Mouse (Mus musculus) kidney, embryonic 15.5 days (tissue): Measurements from ENCODE around the gene Abhd6. TPM values are rescaled to one million over a fixed set of nuclear protein-coding genes. Genes with fewer than 3 reads are reported as not detected.

ENCODE experiments used
- ATAC-seq: fragments of 200-750 bp; cut with Nextera tagmentation; replicated peaks from 2 replicates; pipeline ENCODE4 v1.8.0; 2017; ENCODE audit warnings: moderate TSS enrichment; ENCODE audit not compliant: low FRiP score
- H3K27ac ChIP-seq: fragments of 300-500 bp; sonication (generic); 2 replicates; pipeline ENCODE4 v1.5.1; 2015; ENCODE audit warnings: mild to moderate bottlenecking, inconsistent platforms
- H3K27me3 ChIP-seq: fragments of 300-500 bp; sonication (generic); 2 replicates; pipeline ENCODE4 v1.6.1; 2015; ENCODE audit warnings: inconsistent platforms
- H3K36me3 ChIP-seq: fragments of 300-500 bp; sonication (generic); 2 replicates; pipeline ENCODE4 v1.6.1; 2015; ENCODE audit warnings: inconsistent platforms
- H3K4me1 ChIP-seq: fragments of 300-500 bp; sonication (generic); 2 replicates; pipeline ENCODE4 v1.6.1; 2015; ENCODE audit warnings: inconsistent platforms
- H3K4me2 ChIP-seq: fragments of 300-500 bp; sonication (generic); 2 replicates; pipeline ENCODE4 v1.6.1; 2015; ENCODE audit warnings: moderate library complexity, mild to moderate bottlenecking, inconsistent platforms
- H3K4me3 ChIP-seq: fragments of 300-500 bp; sonication (generic); replicated peaks from 2 replicates; pipeline ENCODE4 v1.5.1; 2015; ENCODE audit warnings: mild to moderate bottlenecking, inconsistent platforms
- H3K9ac ChIP-seq: fragments of 300-500 bp; sonication (generic); 2 replicates; pipeline ENCODE4 v1.6.1; 2015; ENCODE audit warnings: mild to moderate bottlenecking, inconsistent platforms
- H3K9me3 ChIP-seq: fragments of 300-500 bp; sonication (generic); replicated peaks from 2 replicates; pipeline ENCODE4 v1.6.1; 2016; ENCODE audit warnings: inconsistent platforms
- WGBS: fragments of 180-500 bp; shearing (Covaris S2); methylation state at CpG from one replicate; pipeline ENCODE4 v1.1.7; 2015; ENCODE audit warnings: mixed read lengths; 5-methylcytosine and 5-hydroxymethylcytosine counted together
- polyA plus RNA-seq: library from polyadenylated mRNA; unstranded; fragments of >200 nt; fragmentation: Nextera tagmentation; extraction: Ambion mirVana; gene quantifications from 2 replicates; pipeline ENCODE4 v1.2.1, GENCODE M21; 2015

The Abhd6 gene
- polyA plus RNA-seq, 1 experiment from 2014 or later: 26.6 TPM

GRCm38 (mm10) chr14:8082949-8083348, 80.2 kb downstream of the Abhd6 start:
- no peaks in the 10 kb centered on the region for H3K27me3 ChIP-seq
- no peak overlapping the region for H3K4me2 ChIP-seq
- WGBS: 95% methylated on average over 1 of the region's 1 CpGs
- H3K4me1 ChIP-seq: peaks cover 16% of the 10 kb centered on the region
- no peak overlapping the region for H3K9ac ChIP-seq
- H3K36me3 ChIP-seq: peaks cover 45% of the 10 kb centered on the region
- no peaks in the 10 kb centered on the region for H3K9me3 ChIP-seq
- H3K27ac ChIP-seq: no peak overlapping the region
- ATAC-seq: no peak
- H3K4me3 ChIP-seq: no peak overlapping the region

- no peaks in the 10 kb centered on the region for H3K9me3 ChIP-seq
- H3K9ac ChIP-seq: no peak overlapping the region
- WGBS: 92% methylated on average over 2 of the region's 2 CpGs
- no peak overlapping the region for H3K4me2 ChIP-seq
- no peak overlapping the region for H3K27ac ChIP-seq
- H3K27me3 ChIP-seq: no peaks in the 10 kb centered on the region
- ATAC-seq: no peak
- no peak overlapping the region for H3K4me3 ChIP-seq
- H3K4me1 ChIP-seq: no peaks in the 10 kb centered on the region
- H3K36me3 ChIP-seq: peaks cover 73% of the 10 kb centered on the region
These were observed 86.3 kb downstream of the Abhd6 start for GRCm38 (mm10) chr14:8089016-8089415.

- peaks cover 3% of the 10 kb centered on the region; the same call in 1 of the 2 replicates for H3K4me1 ChIP-seq
- H3K27me3 ChIP-seq: peaks cover 5% of the 10 kb centered on the region; the same call in 1 of the 2 replicates
- peaks cover 38% of the 10 kb centered on the region for H3K36me3 ChIP-seq
- ATAC-seq: 0 out of 2 replicates have a peak, but pooled peaks have one; percentile 27
- 93% methylated on average over 2 of the region's 2 CpGs for WGBS
- H3K4me3 ChIP-seq: no peak overlapping the region
- H3K4me2 ChIP-seq: no peak overlapping the region
- no peaks in the 10 kb centered on the region for H3K9me3 ChIP-seq
- no peak overlapping the region for H3K9ac ChIP-seq
- no peak overlapping the region for H3K27ac ChIP-seq
These were observed 89.9 kb downstream of the Abhd6 start for GRCm38 (mm10) chr14:8092573-8092972.

- H3K9me3 ChIP-seq: no peaks in the 10 kb centered on the region
- no peak for ATAC-seq
- H3K36me3 ChIP-seq: peaks cover 31% of the 10 kb centered on the region
- no peak overlapping the region for H3K4me2 ChIP-seq
- H3K4me3 ChIP-seq: no peak overlapping the region
- H3K9ac ChIP-seq: no peak overlapping the region
- 60% methylated on average over 5 of the region's 5 CpGs for WGBS
- no peak overlapping the region for H3K27ac ChIP-seq
- H3K27me3 ChIP-seq: peaks cover 5% of the 10 kb centered on the region; the same call in 1 of the 2 replicates
- H3K4me1 ChIP-seq: peaks cover 6% of the 10 kb centered on the region; the same call in 1 of the 2 replicates
These were observed 90.7 kb downstream of the Abhd6 start for GRCm38 (mm10) chr14:8093427-8093826.

- WGBS: 48% methylated on average over 3 of the region's 3 CpGs
- ATAC-seq: no peak
- Histone ChIP-seq H3K4me3 (no peak overlapping the region), H3K27ac (peak overlapping the region; percentile 37; the same call in 1 of the 2 replicates), H3K27me3 (peaks cover 5% of the 10 kb centered on the region; the same call in 1 of the 2 replicates), H3K4me1 (peaks cover 16% of the 10 kb centered on the region), H3K9ac (peak overlapping the region; percentile 4; the same call in 1 of the 2 replicates), H3K4me2 (no peak overlapping the region), H3K9me3 (no peaks in the 10 kb centered on the region), H3K36me3 (peaks cover 15% of the 10 kb centered on the region)
These were observed 92.3 kb downstream of the Abhd6 start for GRCm38 (mm10) chr14:8094931-8095561.

GRCm38 (mm10) chr14:8095562-8095950, 92.9 kb downstream of the Abhd6 start:
- peak overlapping the region; percentile 4; the same call in 1 of the 2 replicates for H3K9ac ChIP-seq
- H3K27me3 ChIP-seq: peaks cover 5% of the 10 kb centered on the region; the same call in 1 of the 2 replicates
- H3K9me3 ChIP-seq: no peaks in the 10 kb centered on the region
- peaks cover 16% of the 10 kb centered on the region for H3K4me1 ChIP-seq
- WGBS: 52% methylated on average over 7 of the region's 7 CpGs
- H3K4me3 ChIP-seq: no peak overlapping the region
- peaks cover 10% of the 10 kb centered on the region for H3K36me3 ChIP-seq
- no peak for ATAC-seq
- H3K4me2 ChIP-seq: no peak overlapping the region
- H3K27ac ChIP-seq: peak overlapping the region; percentile 37; the same call in 1 of the 2 replicates

GRCm38 (mm10) chr14:8097978-8098686, 95.4 kb downstream of the Abhd6 start, which contains the start of gene Pxk:
Pxk (plus strand) TSS chr14:8098211.
- Histone ChIP-seq H3K36me3 (no peaks in the 10 kb centered on the region), H3K4me1 (peaks cover 27% of the 10 kb centered on the region), H3K9ac (peak within 1 kb of the TSS; percentile 67), H3K27ac (peak within 1 kb of the TSS; percentile 48; the same call in 1 of the 2 replicates), H3K4me3 (peak within 1 kb of the TSS; percentile 97), H3K4me2 (peak within 1 kb of the TSS; percentile 60), H3K9me3 (no peaks in the 10 kb centered on the region), H3K27me3 (peaks cover 5% of the 10 kb centered on the region; the same call in 1 of the 2 replicates)
- under 1% methylated on average over 57 of the region's 89 CpGs for WGBS
- peak; percentile 97 for ATAC-seq

GRCm38 (mm10) chr14:8098687-8098995, 95.9 kb downstream of the Abhd6 start:
- 3% methylated on average over 5 of the region's 5 CpGs for WGBS
- peaks cover 32% of the 10 kb centered on the region for H3K4me1 ChIP-seq
- no peaks in the 10 kb centered on the region for H3K36me3 ChIP-seq
- H3K4me2 ChIP-seq: peak overlapping the region; percentile 60
- no peaks in the 10 kb centered on the region for H3K9me3 ChIP-seq
- peak; percentile 33; the same call in 1 of the 2 replicates for ATAC-seq
- peak overlapping the region; percentile 97 for H3K4me3 ChIP-seq
- 0 out of 2 replicates have a peak overlapping the region, but pooled peaks have one; percentile 48 for H3K27ac ChIP-seq
- H3K27me3 ChIP-seq: peaks cover 5% of the 10 kb centered on the region; the same call in 1 of the 2 replicates
- H3K9ac ChIP-seq: peak overlapping the region; percentile 67

- no peaks in the 10 kb centered on the region for H3K9me3 ChIP-seq
- no peak overlapping the region for H3K27ac ChIP-seq
- H3K4me1 ChIP-seq: peaks cover 32% of the 10 kb centered on the region
- WGBS: 61% methylated on average over 10 of the region's 10 CpGs
- peak overlapping the region; percentile 97; the same call in 1 of the 2 replicates for H3K4me3 ChIP-seq
- peak overlapping the region; percentile 60; the same call in 1 of the 2 replicates for H3K4me2 ChIP-seq
- H3K36me3 ChIP-seq: no peaks in the 10 kb centered on the region
- no peak for ATAC-seq
- H3K27me3 ChIP-seq: peaks cover 5% of the 10 kb centered on the region; the same call in 1 of the 2 replicates
- no peak overlapping the region for H3K9ac ChIP-seq
These were observed 96.9 kb downstream of the Abhd6 start for GRCm38 (mm10) chr14:8099561-8100021.

GRCm38 (mm10) chr14:8101886-8102285, 99.2 kb downstream of the Abhd6 start:
- Histone ChIP-seq H3K4me1 (peaks cover 32% of the 10 kb centered on the region), H3K9me3 (no peaks in the 10 kb centered on the region), H3K27ac (0 out of 2 replicates have a peak overlapping the region, but pooled peaks have one; percentile 6), H3K27me3 (no peaks in the 10 kb centered on the region), H3K4me2 (no peak overlapping the region), H3K9ac (no peak overlapping the region), H3K36me3 (no peaks in the 10 kb centered on the region), H3K4me3 (no peak overlapping the region)
- ATAC-seq: no peak
- WGBS: 73% methylated on average over 8 of the region's 8 CpGs

GRCm38 (mm10) chr14:8102676-8103075, 100.0 kb downstream of the Abhd6 start:
- no peak overlapping the region for H3K27ac ChIP-seq
- 67% methylated on average over 12 of the region's 12 CpGs for whole genome bisulfite sequencing
- H3K9me3 ChIP-seq: no peaks in the 10 kb centered on the region
- no peak overlapping the region for H3K4me2 ChIP-seq
- ATAC-seq: no peak
- H3K36me3 ChIP-seq: no peaks in the 10 kb centered on the region
- H3K27me3 ChIP-seq: no peaks in the 10 kb centered on the region
- peaks cover 28% of the 10 kb centered on the region for H3K4me1 ChIP-seq
- no peak overlapping the region for H3K4me3 ChIP-seq
- H3K9ac ChIP-seq: no peak overlapping the region
